9 mouse cellular contexts compared by ENCODE assay signal in genomic region chr12:99757754-99758526, GRCm38 (mm10).
DNase-seq lines count a peak whose midpoint lies in the region; ATAC-seq lines count a peak whose summit lies in the region.
"Had no signal": no experiment of that assay in that cellular context is flagged by ENCODE, and none has a peak within 500 bp of the region (broad histone marks: within the 10 kb centered on the region; RNA-seq: fewer than 3 reads in every experiment).

No protein-coding gene starts in this region.

- ATAC-seq in kidney, embryonic 14.5 days (ENCODE audit: low FRiP score, low TSS enrichment): peak; percentile 84; the same call in 1 of the 2 replicates
- ATAC-seq in neural tube, embryonic 13.5 days (ENCODE audit: low read depth): peak; percentile 91
- ATAC-seq in erythroblast, adult 5-6 weeks (replicated peaks; ENCODE audit: low FRiP score, poor library complexity, severe bottlenecking): no peak

- no peak overlapping the region for H3K4me3 ChIP-seq in kidney, embryonic 14.5 days (ENCODE audit: low read length)
- H3K4me3 ChIP-seq in forebrain, embryonic 10.5 days: peak overlapping the region; percentile 25; the same call in 1 of the 2 replicates
- H3K4me3 ChIP-seq in limb, embryonic 10.5 days: no peak overlapping the region
- H3K4me3 ChIP-seq in neural tube, embryonic 13.5 days: no peak overlapping the region
- H3K4me3 ChIP-seq: myocyte had no signal

- DNase-seq in kidney, adult 18-20 months: no peak
- peak; percentile 60 for DNase-seq in forebrain, embryonic 10.5 days (ENCODE audit: extremely low spot score, low spot score)
- no peak for DNase-seq in limb, embryonic 10.5 days (ENCODE audit: low spot score)
- DNase-seq in gastrocnemius, adult 8-10 months (ENCODE audit: low spot score in 2 of 2): no peak
- no peak for DNase-seq in cerebellum, postnatal 36 days

- WGBS in kidney, embryonic 14.5 days: 61% methylated on average over 15 of the region's 15 CpGs
- WGBS in forebrain, embryonic 10.5 days: 53% methylated on average over 15 of the region's 15 CpGs
- 74% methylated on average over 15 of the region's 15 CpGs for WGBS in limb, embryonic 10.5 days
- WGBS in neural tube, embryonic 13.5 days: 36% methylated on average over 15 of the region's 15 CpGs

- H3K27ac ChIP-seq in kidney, embryonic 14.5 days (ENCODE audit: low read depth, low read length): no peak overlapping the region
- peak overlapping the region; percentile 72 for H3K27ac ChIP-seq in forebrain, embryonic 10.5 days
- peak overlapping the region; percentile 25; the same call in 1 of the 2 replicates for H3K27ac ChIP-seq in limb, embryonic 10.5 days
- H3K27ac ChIP-seq in neural tube, embryonic 13.5 days (replicated peaks): peak overlapping the region; percentile 68

- H3K9me3 ChIP-seq in kidney, embryonic 14.5 days (ENCODE audit: control insufficient read depth, low read length): no peaks in the 10 kb centered on the region
- no peaks in the 10 kb centered on the region for H3K9me3 ChIP-seq in forebrain, embryonic 10.5 days
- H3K9me3 ChIP-seq in limb, embryonic 10.5 days (replicated peaks): no peaks in the 10 kb centered on the region
- H3K9me3 ChIP-seq in neural tube, embryonic 13.5 days: no peaks in the 10 kb centered on the region

- no peaks in the 10 kb centered on the region for H3K4me1 ChIP-seq in kidney, embryonic 14.5 days (ENCODE audit: control insufficient read depth, insufficient read depth, low read length)
- H3K4me1 ChIP-seq in forebrain, embryonic 10.5 days: peaks cover 27% of the 10 kb centered on the region
- H3K4me1 ChIP-seq in limb, embryonic 10.5 days: peaks cover 18% of the 10 kb centered on the region
- peaks cover 20% of the 10 kb centered on the region for H3K4me1 ChIP-seq in neural tube, embryonic 13.5 days (replicated peaks)

- H3K36me3 ChIP-seq in kidney, embryonic 14.5 days (ENCODE audit: control insufficient read depth, insufficient read depth, low read length): no peaks in the 10 kb centered on the region
- no peaks in the 10 kb centered on the region for H3K36me3 ChIP-seq in forebrain, embryonic 10.5 days (replicated peaks)
- H3K36me3 ChIP-seq in limb, embryonic 10.5 days: no peaks in the 10 kb centered on the region
- no peaks in the 10 kb centered on the region for H3K36me3 ChIP-seq in neural tube, embryonic 13.5 days

- no peak overlapping the region; the same call in 1 of the 2 replicates for H3K4me2 ChIP-seq in kidney, embryonic 14.5 days (replicated peaks; ENCODE audit: low read depth, low read length)
- H3K4me2 ChIP-seq in neural tube, embryonic 13.5 days: peak overlapping the region; percentile 39

- no peaks in the 10 kb centered on the region for H3K27me3 ChIP-seq in kidney, embryonic 14.5 days (ENCODE audit: control insufficient read depth, insufficient read depth, low read length)
- H3K27me3 ChIP-seq in forebrain, embryonic 10.5 days (ENCODE audit: poor library complexity, severe bottlenecking): no peaks in the 10 kb centered on the region
- H3K27me3 ChIP-seq in limb, embryonic 10.5 days (ENCODE audit: low read depth, poor library complexity, severe bottlenecking): no peaks in the 10 kb centered on the region
- H3K27me3 ChIP-seq in neural tube, embryonic 13.5 days: no peaks in the 10 kb centered on the region

- H3K9ac ChIP-seq in kidney, embryonic 14.5 days (ENCODE audit: low read depth, low read length): no peak overlapping the region
- no peak overlapping the region for H3K9ac ChIP-seq in neural tube, embryonic 13.5 days
